Mouse (Mus musculus): ENCODE measurements around the gene Gm20388. TPM values are rescaled to one million over a fixed set of nuclear protein-coding genes. Genes with fewer than 3 reads are reported as not detected.

Gm20388 gene
- polyA plus RNA-seq, 1 experiment from 2014 or later = not detected

- Histone ChIP-seq H3K27me3 (ENCODE audit: control insufficient read depth, insufficient read depth, low read length) (no peaks in the 10 kb centered on the region), H3K4me2 (ENCODE audit: low read length) (no peak overlapping the region), H3K9me3 (ENCODE audit: control insufficient read depth, low read length) (no peaks in the 10 kb centered on the region), H3K9ac (ENCODE audit: low read length) (no peak overlapping the region), H3K4me3 (ENCODE audit: control insufficient read depth in 1 of 2, insufficient read depth in 1 of 2, low read depth in 1 of 2, low read length in 2 of 2) (no peak overlapping the region), H3K4me1 (ENCODE audit: control insufficient read depth in 2 of 2, insufficient read depth in 2 of 2, low read length in 2 of 2) (peaks cover 30 to 40% of the 10 kb centered on the region in 2 experiments), H3K36me3 (ENCODE audit: control insufficient read depth, insufficient read depth, low read length) (no peaks in the 10 kb centered on the region), H3K27ac (replicated peaks in 1 of 2; ENCODE audit: control insufficient read depth in 1 of 2, insufficient read depth in 1 of 2, low read depth in 2 of 2, low read length in 2 of 2) (no peak overlapping the region)
- 75% methylated on average over 29 of the region's 29 CpGs for WGBS
- no peak for ATAC-seq (ENCODE audit: insufficient number of reproducible peaks, insufficient read depth, low FRiP score, low read depth)
These were observed 502.4 kb downstream of the Gm20388 start for GRCm38 (mm10) chr8:120412911-120413625.

- H3K9me3 ChIP-seq (ENCODE audit: control insufficient read depth, low read length) = no peaks in the 10 kb centered on the region
- no peak overlapping the region; the same call in 1 of the 2 replicates for H3K9ac ChIP-seq (ENCODE audit: low read length)
- no peaks in the 10 kb centered on the region for H3K36me3 ChIP-seq (ENCODE audit: control insufficient read depth, insufficient read depth, low read length)
- no peak overlapping the region for H3K4me2 ChIP-seq (ENCODE audit: low read length)
- ATAC-seq (ENCODE audit: insufficient number of reproducible peaks, insufficient read depth, low FRiP score, low read depth) = no peak
- peaks cover 26 to 36% of the 10 kb centered on the region in 2 experiments for H3K4me1 ChIP-seq (ENCODE audit: control insufficient read depth in 2 of 2, insufficient read depth in 2 of 2, low read length in 2 of 2)
- no peak overlapping the region for H3K4me3 ChIP-seq (ENCODE audit: control insufficient read depth in 1 of 2, insufficient read depth in 1 of 2, low read depth in 1 of 2, low read length in 2 of 2)
- WGBS = 68% methylated on average over 6 of the region's 6 CpGs
- H3K27me3 ChIP-seq (ENCODE audit: control insufficient read depth, insufficient read depth, low read length) = no peaks in the 10 kb centered on the region
- no peak overlapping the region for H3K27ac ChIP-seq (replicated peaks in 1 of 2; ENCODE audit: control insufficient read depth in 1 of 2, insufficient read depth in 1 of 2, low read depth in 2 of 2, low read length in 2 of 2)
These were observed 503.0 kb downstream of the Gm20388 start for GRCm38 (mm10) chr8:120413626-120413988.

GRCm38 (mm10) chr8:120414216-120414615, 503.6 kb downstream of the Gm20388 start:
- H3K27me3 ChIP-seq (ENCODE audit: control insufficient read depth, insufficient read depth, low read length) = no peaks in the 10 kb centered on the region
- ATAC-seq (ENCODE audit: insufficient number of reproducible peaks, insufficient read depth, low FRiP score, low read depth) = no peak
- H3K4me1 ChIP-seq (ENCODE audit: control insufficient read depth in 2 of 2, insufficient read depth in 2 of 2, low read length in 2 of 2) = peaks cover 21 to 33% of the 10 kb centered on the region in 2 experiments
- no peaks in the 10 kb centered on the region for H3K36me3 ChIP-seq (ENCODE audit: control insufficient read depth, insufficient read depth, low read length)
- no peak overlapping the region for H3K27ac ChIP-seq (replicated peaks in 1 of 2; ENCODE audit: control insufficient read depth in 1 of 2, insufficient read depth in 1 of 2, low read depth in 2 of 2, low read length in 2 of 2)
- 86% methylated on average over 4 of the region's 4 CpGs for WGBS
- no peak overlapping the region for H3K4me2 ChIP-seq (ENCODE audit: low read length)
- H3K9ac ChIP-seq (ENCODE audit: low read length) = no peak overlapping the region; the same call in 1 of the 2 replicates
- H3K4me3 ChIP-seq (ENCODE audit: control insufficient read depth in 1 of 2, insufficient read depth in 1 of 2, low read depth in 1 of 2, low read length in 2 of 2) = no peak overlapping the region
- no peaks in the 10 kb centered on the region for H3K9me3 ChIP-seq (ENCODE audit: control insufficient read depth, low read length)

GRCm38 (mm10) chr8:120415474-120415873, 504.8 kb downstream of the Gm20388 start:
- 91% methylated on average over 9 of the region's 11 CpGs for WGBS
- no peak for ATAC-seq (ENCODE audit: insufficient number of reproducible peaks, insufficient read depth, low FRiP score, low read depth)
- Histone ChIP-seq H3K4me2 (ENCODE audit: low read length) (no peak overlapping the region), H3K27ac (replicated peaks in 1 of 2; ENCODE audit: control insufficient read depth in 1 of 2, insufficient read depth in 1 of 2, low read depth in 2 of 2, low read length in 2 of 2) (no peak overlapping the region), H3K36me3 (ENCODE audit: control insufficient read depth, insufficient read depth, low read length) (no peaks in the 10 kb centered on the region), H3K9ac (ENCODE audit: low read length) (no peak overlapping the region), H3K4me3 (ENCODE audit: control insufficient read depth in 1 of 2, insufficient read depth in 1 of 2, low read depth in 1 of 2, low read length in 2 of 2) (no peak overlapping the region), H3K9me3 (ENCODE audit: control insufficient read depth, low read length) (no peaks in the 10 kb centered on the region), H3K4me1 (ENCODE audit: control insufficient read depth in 2 of 2, insufficient read depth in 2 of 2, low read length in 2 of 2) (peaks cover 31 to 41% of the 10 kb centered on the region in 2 experiments), H3K27me3 (ENCODE audit: control insufficient read depth, insufficient read depth, low read length) (no peaks in the 10 kb centered on the region)

- no peaks in the 10 kb centered on the region for H3K9me3 ChIP-seq (ENCODE audit: control insufficient read depth, low read length)
These were observed 505.5 kb downstream of the Gm20388 start for GRCm38 (mm10) chr8:120416173-120416521.

GRCm38 (mm10) chr8:120416522-120417394, 506.1 kb downstream of the Gm20388 start:
- Histone ChIP-seq H3K4me3 (ENCODE audit: control insufficient read depth in 1 of 2, insufficient read depth in 1 of 2, low read depth in 1 of 2, low read length in 2 of 2) (no peak overlapping the region), H3K36me3 (ENCODE audit: control insufficient read depth, insufficient read depth, low read length) (no peaks in the 10 kb centered on the region), H3K27ac (replicated peaks in 1 of 2; ENCODE audit: control insufficient read depth in 1 of 2, insufficient read depth in 1 of 2, low read depth in 2 of 2, low read length in 2 of 2) (peak overlapping the region; percentile 70 to 82), H3K9ac (ENCODE audit: low read length) (peak overlapping the region; percentile 54), H3K4me1 (ENCODE audit: control insufficient read depth in 2 of 2, insufficient read depth in 2 of 2, low read length in 2 of 2) (peaks cover 39 to 51% of the 10 kb centered on the region in 2 experiments), H3K4me2 (ENCODE audit: low read length) (peak overlapping the region; percentile 56), H3K27me3 (ENCODE audit: control insufficient read depth, insufficient read depth, low read length) (no peaks in the 10 kb centered on the region), H3K9me3 (ENCODE audit: control insufficient read depth, low read length) (no peaks in the 10 kb centered on the region)
- ATAC-seq (ENCODE audit: insufficient number of reproducible peaks, insufficient read depth, low FRiP score, low read depth) = peak; percentile 78
- WGBS = 9% methylated on average over 33 of the region's 33 CpGs

More at GRCm38 (mm10) chr8:120416173-120416521, 505.5 kb downstream of the Gm20388 start:
- Histone ChIP-seq H3K4me3 (ENCODE audit: control insufficient read depth in 1 of 2, insufficient read depth in 1 of 2, low read depth in 1 of 2, low read length in 2 of 2) (no peak overlapping the region), H3K4me2 (ENCODE audit: low read length) (peak overlapping the region; percentile 56), H3K27me3 (ENCODE audit: control insufficient read depth, insufficient read depth, low read length) (no peaks in the 10 kb centered on the region), H3K27ac (replicated peaks in 1 of 2; ENCODE audit: control insufficient read depth in 1 of 2, insufficient read depth in 1 of 2, low read depth in 2 of 2, low read length in 2 of 2) (peak overlapping the region; percentile 70 to 82; a peak in 3 of 4 replicates), H3K36me3 (ENCODE audit: control insufficient read depth, insufficient read depth, low read length) (no peaks in the 10 kb centered on the region), H3K4me1 (ENCODE audit: control insufficient read depth in 2 of 2, insufficient read depth in 2 of 2, low read length in 2 of 2) (peaks cover 35 to 48% of the 10 kb centered on the region in 2 experiments), H3K9ac (ENCODE audit: low read length) (peak overlapping the region; percentile 54)
- WGBS = 48% methylated on average over 8 of the region's 8 CpGs
- ATAC-seq (ENCODE audit: insufficient number of reproducible peaks, insufficient read depth, low FRiP score, low read depth) = no peak

- Histone ChIP-seq H3K9me3 (ENCODE audit: control insufficient read depth, low read length) (no peaks in the 10 kb centered on the region), H3K4me1 (ENCODE audit: control insufficient read depth in 2 of 2, insufficient read depth in 2 of 2, low read length in 2 of 2) (peaks cover 43 to 54% of the 10 kb centered on the region in 2 experiments), H3K36me3 (ENCODE audit: control insufficient read depth, insufficient read depth, low read length) (no peaks in the 10 kb centered on the region), H3K4me2 (ENCODE audit: low read length) (no peak overlapping the region), H3K27ac (replicated peaks in 1 of 2; ENCODE audit: control insufficient read depth in 1 of 2, insufficient read depth in 1 of 2, low read depth in 2 of 2, low read length in 2 of 2) (no peak overlapping the region), H3K4me3 (ENCODE audit: control insufficient read depth in 1 of 2, insufficient read depth in 1 of 2, low read depth in 1 of 2, low read length in 2 of 2) (no peak overlapping the region), H3K27me3 (ENCODE audit: control insufficient read depth, insufficient read depth, low read length) (no peaks in the 10 kb centered on the region), H3K9ac (ENCODE audit: low read length) (no peak overlapping the region)
- no peak for ATAC-seq (ENCODE audit: insufficient number of reproducible peaks, insufficient read depth, low FRiP score, low read depth)
- 67% methylated on average over 5 of the region's 5 CpGs for WGBS
These were observed 507.5 kb downstream of the Gm20388 start for GRCm38 (mm10) chr8:120418188-120418587.

All from heart, embryonic 14.5 days (tissue).